Mouse (Mus musculus) testis, adult 2 months (tissue): Measurements from ENCODE around the gene Cspg5.

ENCODE experiments used
- CTCF ChIP-seq: fragments of 200-500 bp; IDR thresholded peaks from 2 replicates; pipeline ENCODE4 v1.5.1; 2012; ENCODE audit warnings: low read depth, mild to moderate bottlenecking, inconsistent platforms, low read length, moderate library complexity; ENCODE audit not compliant: control insufficient read depth, insufficient read depth, insufficient replicate concordance
- POLR2A ChIP-seq: fragments of 200-500 bp; IDR thresholded peaks from 2 replicates; pipeline ENCODE4 v1.6.1; 2012; ENCODE audit warnings: low read depth, mild to moderate bottlenecking, inconsistent platforms, low read length, moderate library complexity; ENCODE audit not compliant: control insufficient read depth

- TF ChIP-seq CTCF: no peak
- no peak for TF ChIP-seq POLR2A
Observed at GRCm38 (mm10) chr9:110246321-110246640, 2.7 kb downstream of the Cspg5 start.
